Mouse (Mus musculus): ENCODE results near the gene Fto. TPM values are rescaled to one million over a fixed set of nuclear protein-coding genes. Genes with fewer than 3 reads are reported as not detected.

The Fto gene
- polyA plus RNA-seq, 1 experiment from 2014 or later = 19.9 TPM

DNA sequence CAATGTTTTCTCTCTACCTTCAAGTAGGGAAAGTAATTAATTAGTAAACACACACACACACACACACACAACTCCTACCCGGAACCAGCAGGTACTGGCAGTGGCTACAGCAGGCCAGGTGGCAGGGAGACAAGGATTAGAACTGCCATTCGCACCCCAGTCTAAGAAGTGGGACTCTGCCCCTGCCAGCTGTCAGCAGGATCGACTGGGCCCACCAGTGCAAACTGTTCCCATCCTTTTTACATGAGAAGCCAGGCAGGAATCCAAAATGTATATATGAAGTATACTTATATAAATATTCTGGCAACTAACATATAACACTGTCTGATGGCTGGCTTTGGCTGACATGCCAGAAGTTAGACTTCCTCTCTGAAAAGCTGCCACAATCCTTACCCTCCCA lies 250.0 kb downstream of the Fto start:
- no peaks in the 10 kb centered on the region for H3K27me3 ChIP-seq (ENCODE audit: control insufficient read depth, insufficient read depth, low read depth, low read length)
- WGBS (ENCODE audit: insufficient replicate concordance) = 65% methylated on average over 3 of the region's 3 CpGs
- H3K4me1 ChIP-seq (ENCODE audit: control insufficient read depth, low read depth, low read length) = no peaks in the 10 kb centered on the region; the same call in 1 of the 2 replicates
- no peak overlapping the region for H3K4me2 ChIP-seq (ENCODE audit: low read depth, low read length)
- no peak overlapping the region for H3K27ac ChIP-seq (ENCODE audit: low read length)
- H3K36me3 ChIP-seq (ENCODE audit: control insufficient read depth, insufficient read depth) = no peaks in the 10 kb centered on the region
- ATAC-seq (ENCODE audit: low read depth) = no peak
- no peaks in the 10 kb centered on the region for H3K9me3 ChIP-seq (replicated peaks; ENCODE audit: control insufficient read depth, low read length)
- no peak overlapping the region for H3K4me3 ChIP-seq (ENCODE audit: low read depth, low read length)
- H3K9ac ChIP-seq (ENCODE audit: low read depth, low read length) = no peak overlapping the region

DNA sequence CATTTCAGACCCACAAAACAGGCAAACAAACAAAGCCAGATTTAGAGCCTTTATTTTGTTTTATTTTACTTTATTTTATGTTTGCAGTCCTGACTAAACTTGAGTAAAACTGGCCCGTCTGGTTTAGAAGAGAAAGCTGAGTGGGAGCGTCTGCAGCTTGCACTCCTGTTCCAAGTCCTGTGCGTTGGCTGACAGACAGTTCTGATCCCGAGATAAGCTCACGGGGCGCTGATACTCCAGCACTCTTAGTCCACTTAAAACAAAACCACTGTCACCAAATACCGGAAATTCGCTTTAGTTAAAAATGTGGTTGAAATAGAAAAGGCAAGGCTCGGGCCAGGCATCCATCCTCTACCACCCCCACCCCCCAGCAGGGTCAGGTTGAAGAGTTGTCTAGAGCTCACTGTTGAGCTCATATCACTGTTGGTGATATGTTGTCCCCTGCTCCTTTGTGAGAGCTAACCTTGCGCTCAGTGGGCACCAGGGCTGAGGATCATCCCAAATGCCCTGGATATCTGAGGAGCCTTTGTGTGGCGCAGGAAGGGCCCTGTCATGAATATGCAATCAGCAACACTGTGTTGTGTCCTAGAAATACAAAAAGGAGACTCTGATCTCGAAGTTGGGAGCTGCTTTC lies 252.7 kb downstream of the Fto start:
- ATAC-seq (ENCODE audit: low read depth) = no peak
- Histone ChIP-seq H3K9me3 (replicated peaks; ENCODE audit: control insufficient read depth, low read length) (no peaks in the 10 kb centered on the region), H3K4me3 (ENCODE audit: low read depth, low read length) (no peak overlapping the region), H3K27ac (ENCODE audit: low read length) (no peak overlapping the region), H3K4me1 (ENCODE audit: control insufficient read depth, low read depth, low read length) (no peaks in the 10 kb centered on the region; the same call in 1 of the 2 replicates), H3K4me2 (ENCODE audit: low read depth, low read length) (no peak overlapping the region), H3K27me3 (ENCODE audit: control insufficient read depth, insufficient read depth, low read depth, low read length) (no peaks in the 10 kb centered on the region), H3K36me3 (ENCODE audit: control insufficient read depth, insufficient read depth) (no peaks in the 10 kb centered on the region), H3K9ac (ENCODE audit: low read depth, low read length) (no peak overlapping the region)
- 21% methylated on average over 12 of the region's 12 CpGs for WGBS (ENCODE audit: insufficient replicate concordance)

DNA sequence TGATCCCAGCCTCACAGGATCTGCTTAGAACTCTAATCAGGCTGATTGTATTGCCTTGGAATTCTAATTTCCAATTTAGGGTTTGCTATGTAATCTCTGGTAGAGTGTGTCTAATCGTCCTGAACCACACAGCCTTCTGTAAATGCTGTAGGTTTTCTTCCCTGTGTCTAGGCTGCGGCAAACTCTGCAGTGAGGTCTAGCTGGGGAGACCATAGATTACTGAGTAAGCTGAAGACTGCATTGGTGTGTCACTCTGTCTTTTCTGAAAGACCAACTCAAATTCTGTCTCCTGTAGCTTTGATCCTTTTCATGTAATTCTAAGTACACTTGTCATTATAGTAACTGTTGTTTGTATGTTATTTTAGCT lies 253.2 kb downstream of the Fto start:
- Histone ChIP-seq H3K9me3 (replicated peaks; ENCODE audit: control insufficient read depth, low read length) (no peaks in the 10 kb centered on the region), H3K4me2 (ENCODE audit: low read depth, low read length) (no peak overlapping the region), H3K4me1 (ENCODE audit: control insufficient read depth, low read depth, low read length) (no peaks in the 10 kb centered on the region; the same call in 1 of the 2 replicates), H3K27me3 (ENCODE audit: control insufficient read depth, insufficient read depth, low read depth, low read length) (no peaks in the 10 kb centered on the region), H3K4me3 (ENCODE audit: low read depth, low read length) (no peak overlapping the region), H3K36me3 (ENCODE audit: control insufficient read depth, insufficient read depth) (no peaks in the 10 kb centered on the region), H3K9ac (ENCODE audit: low read depth, low read length) (no peak overlapping the region), H3K27ac (ENCODE audit: low read length) (no peak overlapping the region)
- ATAC-seq (ENCODE audit: low read depth) = no peak
- 51% methylated on average over 2 of the region's 2 CpGs for WGBS (ENCODE audit: insufficient replicate concordance)

DNA sequence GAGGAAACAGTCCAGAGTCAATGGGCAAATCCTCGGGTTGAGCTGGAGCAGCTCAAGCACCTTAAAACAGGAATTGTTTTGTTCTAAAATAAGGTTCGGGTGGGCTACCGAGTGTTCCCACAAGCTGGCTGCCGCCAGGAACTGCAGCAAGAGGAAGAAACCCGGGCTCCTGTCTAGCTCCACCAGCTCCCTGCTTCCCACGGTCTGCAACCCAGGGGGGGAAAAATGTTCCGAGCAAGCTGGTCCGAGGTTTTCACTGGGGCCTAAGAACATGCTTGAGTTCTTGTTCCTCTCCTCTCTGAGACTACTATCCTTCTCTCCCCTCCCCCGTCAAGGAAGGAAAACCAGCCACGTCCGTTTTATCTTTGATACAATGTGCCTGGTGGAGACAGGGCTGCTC lies 256.5 kb downstream of the Fto start:
- Histone ChIP-seq H3K27me3 (ENCODE audit: control insufficient read depth, insufficient read depth, low read depth, low read length) (no peaks in the 10 kb centered on the region), H3K9me3 (replicated peaks; ENCODE audit: control insufficient read depth, low read length) (no peaks in the 10 kb centered on the region), H3K36me3 (ENCODE audit: control insufficient read depth, insufficient read depth) (no peaks in the 10 kb centered on the region), H3K27ac (ENCODE audit: low read length) (no peak overlapping the region), H3K4me1 (ENCODE audit: control insufficient read depth, low read depth, low read length) (no peaks in the 10 kb centered on the region; the same call in 1 of the 2 replicates), H3K9ac (ENCODE audit: low read depth, low read length) (no peak overlapping the region), H3K4me2 (ENCODE audit: low read depth, low read length) (no peak overlapping the region), H3K4me3 (ENCODE audit: low read depth, low read length) (no peak overlapping the region)
- 23% methylated on average over 11 of the region's 11 CpGs for WGBS (ENCODE audit: insufficient replicate concordance)
- ATAC-seq (ENCODE audit: low read depth) = no peak

DNA sequence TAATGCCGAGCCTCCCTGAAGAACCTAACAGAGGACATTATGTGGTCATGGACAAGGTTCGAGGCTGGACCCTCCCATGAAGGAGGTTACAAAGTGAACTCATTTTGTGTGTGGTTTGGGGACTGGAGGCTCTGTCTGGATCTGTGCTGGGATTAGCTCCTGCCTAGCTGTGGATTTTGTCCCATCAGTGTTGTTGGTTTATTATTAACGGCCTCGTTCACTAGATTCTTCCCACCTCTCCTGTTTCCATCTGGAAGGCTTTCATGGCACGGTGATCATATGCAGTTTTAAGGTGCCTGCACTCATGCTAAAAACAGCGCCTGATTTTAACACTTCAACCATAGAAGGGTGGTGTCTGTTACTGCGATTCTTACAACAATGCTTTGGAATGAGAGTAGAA lies 257.5 kb downstream of the Fto start:
- Histone ChIP-seq H3K4me1 (ENCODE audit: control insufficient read depth, low read depth, low read length) (no peaks in the 10 kb centered on the region; the same call in 1 of the 2 replicates), H3K9ac (ENCODE audit: low read depth, low read length) (no peak overlapping the region), H3K9me3 (replicated peaks; ENCODE audit: control insufficient read depth, low read length) (no peaks in the 10 kb centered on the region), H3K27me3 (ENCODE audit: control insufficient read depth, insufficient read depth, low read depth, low read length) (no peaks in the 10 kb centered on the region), H3K4me3 (ENCODE audit: low read depth, low read length) (no peak overlapping the region), H3K27ac (ENCODE audit: low read length) (no peak overlapping the region), H3K4me2 (ENCODE audit: low read depth, low read length) (no peak overlapping the region), H3K36me3 (ENCODE audit: control insufficient read depth, insufficient read depth) (no peaks in the 10 kb centered on the region)
- 70% methylated on average over 7 of the region's 7 CpGs for WGBS (ENCODE audit: insufficient replicate concordance)
- ATAC-seq (ENCODE audit: low read depth) = no peak

DNA sequence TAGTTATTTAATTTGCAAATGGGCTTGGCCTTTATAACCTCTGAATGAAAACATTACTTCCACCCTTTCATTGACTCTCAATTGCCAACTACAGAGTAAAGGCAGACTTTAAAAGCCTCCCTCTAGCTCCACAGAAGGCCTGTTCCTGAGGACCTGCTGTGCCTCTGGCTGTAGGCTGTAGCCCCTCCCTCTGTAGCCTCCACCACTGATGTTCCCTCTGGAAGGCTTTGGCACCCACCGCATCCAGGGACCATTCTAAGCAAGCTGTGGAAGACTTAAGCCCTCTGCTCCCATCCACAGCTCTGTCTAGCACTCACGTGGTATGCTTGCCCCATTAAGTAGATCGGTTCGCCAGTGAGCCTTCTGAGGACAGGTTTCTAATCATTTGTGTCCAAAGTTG lies 258.7 kb downstream of the Fto start:
- no peaks in the 10 kb centered on the region for H3K36me3 ChIP-seq (ENCODE audit: control insufficient read depth, insufficient read depth)
- no peaks in the 10 kb centered on the region for H3K27me3 ChIP-seq (ENCODE audit: control insufficient read depth, insufficient read depth, low read depth, low read length)
- H3K9me3 ChIP-seq (replicated peaks; ENCODE audit: control insufficient read depth, low read length) = no peaks in the 10 kb centered on the region
- no peaks in the 10 kb centered on the region for H3K4me1 ChIP-seq (ENCODE audit: control insufficient read depth, low read depth, low read length)
- no peak overlapping the region for H3K4me3 ChIP-seq (ENCODE audit: low read depth, low read length)
- no peak for ATAC-seq (ENCODE audit: low read depth)
- no peak overlapping the region for H3K9ac ChIP-seq (ENCODE audit: low read depth, low read length)
- 71% methylated on average over 4 of the region's 4 CpGs for WGBS (ENCODE audit: insufficient replicate concordance)
- no peak overlapping the region for H3K4me2 ChIP-seq (ENCODE audit: low read depth, low read length)
- H3K27ac ChIP-seq (ENCODE audit: low read length) = no peak overlapping the region

DNA sequence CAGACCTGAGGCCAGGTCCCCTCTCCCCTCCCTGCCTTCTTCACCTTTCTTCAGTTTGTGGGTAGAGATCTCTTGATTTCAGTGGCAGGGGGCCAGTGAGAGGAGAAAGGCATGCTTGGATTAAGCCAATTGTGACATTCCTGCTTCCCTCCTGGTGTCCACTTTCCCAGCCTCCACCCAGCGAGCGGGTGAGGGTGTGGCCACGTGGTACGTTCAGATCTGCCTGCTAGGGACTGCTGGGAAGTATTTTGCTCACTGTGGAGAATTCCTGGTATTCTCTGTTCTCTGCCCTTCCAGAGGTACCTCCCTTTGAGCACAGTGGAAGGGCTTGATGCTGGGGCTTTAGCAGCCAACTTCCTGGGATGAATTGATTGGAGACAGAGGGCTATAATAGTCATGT lies 259.3 kb downstream of the Fto start:
- Histone ChIP-seq H3K4me3 (ENCODE audit: low read depth, low read length) (no peak overlapping the region), H3K36me3 (ENCODE audit: control insufficient read depth, insufficient read depth) (no peaks in the 10 kb centered on the region), H3K27ac (ENCODE audit: low read length) (no peak overlapping the region), H3K9ac (ENCODE audit: low read depth, low read length) (no peak overlapping the region), H3K9me3 (replicated peaks; ENCODE audit: control insufficient read depth, low read length) (no peaks in the 10 kb centered on the region), H3K27me3 (ENCODE audit: control insufficient read depth, insufficient read depth, low read depth, low read length) (no peaks in the 10 kb centered on the region), H3K4me2 (ENCODE audit: low read depth, low read length) (no peak overlapping the region), H3K4me1 (ENCODE audit: control insufficient read depth, low read depth, low read length) (no peaks in the 10 kb centered on the region)
- ATAC-seq (ENCODE audit: low read depth) = no peak
- WGBS (ENCODE audit: insufficient replicate concordance) = 50% methylated on average over 4 of the region's 4 CpGs

DNA sequence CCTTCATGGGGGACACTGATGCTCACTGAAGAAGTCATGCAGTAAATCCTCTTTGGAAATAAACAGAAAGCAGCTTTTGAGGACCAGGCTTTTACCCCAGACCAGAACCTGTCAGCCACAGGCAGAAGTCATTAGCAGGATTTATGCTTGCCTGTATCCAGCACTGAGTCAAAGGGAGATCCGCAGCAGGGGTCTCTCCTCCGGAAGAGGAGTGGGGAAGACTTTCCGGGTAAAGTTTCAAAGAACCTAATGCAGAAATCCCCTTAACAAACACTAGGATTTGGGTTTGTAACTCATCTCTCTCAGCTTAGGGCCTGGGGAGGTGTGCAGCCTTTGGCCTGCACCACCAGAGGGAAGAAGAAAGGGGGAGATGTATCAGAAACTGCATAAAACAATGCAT lies 262.3 kb downstream of the Fto start:
- Histone ChIP-seq H3K27me3 (ENCODE audit: control insufficient read depth, insufficient read depth, low read depth, low read length) (no peaks in the 10 kb centered on the region), H3K27ac (ENCODE audit: low read length) (no peak overlapping the region), H3K36me3 (ENCODE audit: control insufficient read depth, insufficient read depth) (no peaks in the 10 kb centered on the region), H3K4me3 (ENCODE audit: low read depth, low read length) (no peak overlapping the region), H3K4me1 (ENCODE audit: control insufficient read depth, low read depth, low read length) (no peaks in the 10 kb centered on the region), H3K9me3 (replicated peaks; ENCODE audit: control insufficient read depth, low read length) (no peaks in the 10 kb centered on the region), H3K4me2 (ENCODE audit: low read depth, low read length) (no peak overlapping the region), H3K9ac (ENCODE audit: low read depth, low read length) (no peak overlapping the region)
- WGBS (ENCODE audit: insufficient replicate concordance) = 58% methylated on average over 3 of the region's 3 CpGs
- no peak for ATAC-seq (ENCODE audit: low read depth)

DNA sequence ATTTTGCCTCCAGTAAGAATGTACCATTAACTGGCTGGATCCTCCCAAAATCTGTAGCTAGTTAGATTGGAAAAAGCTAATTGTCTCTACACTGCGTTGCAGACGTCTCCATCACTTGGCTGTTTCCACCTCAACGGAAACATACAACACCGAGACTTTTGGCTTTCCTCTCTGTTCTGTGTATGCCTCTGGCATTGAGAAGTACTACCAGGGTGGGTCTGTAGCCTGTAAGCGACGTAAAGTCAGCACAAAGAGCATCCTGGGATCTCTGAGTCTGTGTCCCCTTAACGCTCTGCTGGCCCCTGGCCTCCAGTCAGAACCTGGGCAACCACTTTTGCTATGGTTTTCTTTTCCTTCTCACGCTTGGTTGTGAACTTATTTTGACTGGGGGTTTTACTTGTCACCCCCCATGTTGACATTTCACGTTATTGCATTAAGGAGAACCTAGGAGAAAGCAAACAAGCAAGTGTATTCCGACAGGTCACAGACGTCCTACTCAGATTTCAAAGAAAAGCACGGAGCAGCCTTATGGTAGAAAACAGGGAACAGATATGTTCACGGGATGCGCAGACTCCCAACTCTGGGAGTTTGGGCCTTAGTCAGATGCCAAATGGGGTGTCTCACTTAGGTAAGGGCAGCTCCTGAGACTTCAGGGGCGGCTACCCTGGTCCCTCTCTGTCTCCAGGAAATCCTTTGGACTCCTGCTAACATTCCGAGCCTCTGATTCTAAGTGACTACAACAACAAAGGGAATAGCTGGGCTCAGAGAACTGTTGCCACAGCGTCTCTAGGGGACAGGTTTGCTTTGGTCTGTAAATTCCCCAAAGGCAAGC lies 263.0 kb downstream of the Fto start:
- no peaks in the 10 kb centered on the region for H3K27me3 ChIP-seq (ENCODE audit: control insufficient read depth, insufficient read depth, low read depth, low read length)
- H3K9ac ChIP-seq (ENCODE audit: low read depth, low read length) = no peak overlapping the region
- no peak overlapping the region for H3K4me2 ChIP-seq (ENCODE audit: low read depth, low read length)
- no peaks in the 10 kb centered on the region for H3K9me3 ChIP-seq (replicated peaks; ENCODE audit: control insufficient read depth, low read length)
- no peaks in the 10 kb centered on the region for H3K36me3 ChIP-seq (ENCODE audit: control insufficient read depth, insufficient read depth)
- ATAC-seq (ENCODE audit: low read depth) = no peak
- H3K4me1 ChIP-seq (ENCODE audit: control insufficient read depth, low read depth, low read length) = no peaks in the 10 kb centered on the region
- WGBS (ENCODE audit: insufficient replicate concordance) = 62% methylated on average over 17 of the region's 17 CpGs
- H3K27ac ChIP-seq (ENCODE audit: low read length) = no peak overlapping the region
- no peak overlapping the region for H3K4me3 ChIP-seq (ENCODE audit: low read depth, low read length)

Data from liver, embryonic 16.5 days (tissue).